Mouse (Mus musculus) cerebellum, postnatal 4 days (tissue): ENCODE results near the gene Defb36.

ENCODE experiments used
- DNase-seq, 2 experiments: peaks; one replicate each; pipeline ENCODE4 v3.0.0; 2022; ENCODE audit warnings: low spot score in 2 of 2, mixed read lengths in 1 of 2

Defb36 gene

DNA sequence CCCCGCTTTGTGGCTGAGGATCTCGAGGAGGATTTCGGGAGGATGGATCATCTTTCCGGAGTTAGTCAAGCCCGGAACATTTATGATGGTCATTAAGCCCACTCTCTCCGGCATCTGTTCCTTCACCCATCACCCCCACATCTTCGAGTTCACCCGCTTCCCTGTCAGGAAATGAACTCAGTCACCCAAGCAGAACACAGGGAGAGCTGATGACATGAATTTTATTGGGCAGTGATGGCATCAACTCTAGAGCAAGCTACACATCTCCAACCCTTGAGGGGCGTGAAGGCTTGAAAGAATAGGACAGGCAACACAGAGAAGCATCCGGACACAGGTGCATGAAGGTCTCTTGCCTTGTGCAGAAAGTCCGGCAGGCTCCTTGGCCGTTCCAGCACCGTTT is 18.0 kb downstream of the Defb36 start:
- no peak for DNase-seq

DNA sequence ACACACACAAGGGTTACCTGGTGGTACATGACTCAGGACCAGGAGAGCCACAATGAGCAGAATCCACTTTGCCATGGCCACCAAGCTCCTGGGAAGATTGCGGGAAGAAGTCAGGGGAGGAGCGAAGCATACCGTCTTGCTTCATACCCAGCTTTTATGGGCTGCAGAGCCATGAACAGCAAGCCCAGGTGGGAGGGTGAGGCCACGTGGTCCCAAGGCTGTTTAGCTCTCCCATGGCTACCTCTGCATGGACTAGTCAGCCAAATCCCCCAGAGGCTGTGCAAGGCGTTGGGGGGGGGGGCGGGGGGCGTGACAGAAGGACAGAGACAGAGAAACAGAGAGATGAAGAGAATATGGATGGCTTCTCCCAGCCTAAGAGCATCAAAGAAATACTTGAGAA is 18.8 kb downstream of the Defb36 start, which contains the start of gene Defb25:
Gene Defb25 (minus strand): TSS at position 101 of the 400 bp plus-strand sequence.
- no peak for DNase-seq

DNA sequence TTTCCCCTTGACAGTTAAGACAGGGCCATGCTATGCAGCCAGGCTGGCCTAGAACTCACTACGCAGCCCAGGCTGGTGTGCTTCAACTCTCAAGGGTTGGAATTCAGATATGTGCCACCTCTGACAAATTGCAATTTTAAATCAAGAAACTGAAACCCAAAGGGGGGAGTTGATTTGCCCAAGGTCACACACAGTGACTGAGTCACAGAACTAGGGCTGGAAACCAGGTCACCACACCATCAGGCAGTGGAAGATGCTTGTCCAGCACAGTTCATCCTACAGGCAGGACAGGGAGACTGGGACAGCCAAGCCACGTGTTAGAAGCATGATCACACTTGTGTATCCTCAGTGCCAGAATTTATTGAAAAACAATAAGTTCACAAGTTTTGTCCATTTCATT is 20.4 kb downstream of the Defb36 start:
- no peak for DNase-seq

DNA sequence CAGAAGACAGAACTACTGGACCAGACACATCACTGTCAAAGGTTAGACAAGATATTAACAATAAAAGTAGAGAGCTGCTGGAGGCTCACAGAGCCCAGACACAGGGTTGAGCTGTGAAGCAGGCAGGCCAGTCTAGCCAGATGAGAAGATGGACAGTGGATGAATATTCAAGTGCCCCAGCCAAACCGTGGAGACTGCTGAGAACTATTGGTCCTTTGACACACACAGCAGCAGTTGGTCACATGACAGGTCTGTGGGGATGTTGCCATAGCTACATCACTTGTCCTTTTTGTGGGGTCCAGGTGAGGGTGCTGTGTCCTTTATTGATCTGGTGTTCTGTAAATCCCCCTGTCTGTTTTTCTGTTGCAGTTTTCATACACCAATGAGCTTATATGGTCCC is 21.1 kb downstream of the Defb36 start:
- no peak for DNase-seq

DNA sequence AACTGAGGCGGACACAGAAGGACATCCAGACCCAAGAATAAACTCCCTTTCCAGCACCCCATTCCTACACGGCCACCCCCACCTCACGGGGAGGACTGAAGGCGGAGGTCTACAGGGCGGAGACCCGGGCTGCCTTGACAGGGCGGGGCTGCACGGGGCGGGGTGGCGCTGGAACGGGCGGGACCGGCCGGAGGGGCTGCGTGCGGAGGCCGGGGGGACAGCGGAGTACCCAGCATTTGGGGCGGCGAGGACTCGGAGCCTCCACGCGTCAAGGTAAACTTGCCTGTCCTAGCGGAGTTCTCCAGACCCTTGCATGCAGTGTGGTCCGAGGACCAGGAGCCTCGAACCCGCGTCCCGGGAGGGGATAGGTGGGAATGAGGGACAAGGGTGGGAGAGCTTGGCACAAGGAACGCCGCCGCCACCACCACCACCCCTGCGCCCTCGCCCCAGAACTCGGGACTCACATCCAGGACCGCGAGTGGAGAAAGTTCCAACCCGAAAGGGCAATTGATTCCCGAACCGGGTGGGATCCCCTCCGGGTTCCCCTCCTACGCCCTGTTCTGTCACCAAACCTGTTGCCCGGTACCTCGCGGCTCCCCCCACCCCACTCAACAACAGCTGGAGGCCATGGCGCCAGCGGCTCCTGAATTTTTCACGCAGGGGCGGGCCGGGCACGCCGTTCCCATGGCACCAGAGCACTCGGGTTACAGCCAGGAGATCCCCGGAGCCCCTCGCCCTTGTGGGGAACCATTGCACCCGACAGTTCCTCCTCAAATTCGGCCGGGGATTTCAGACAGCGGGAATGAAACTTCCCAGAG is 22.9 kb downstream of the Defb36 start, which contains the start of gene Rem1:
Gene Rem1 (plus strand): TSS at position 178 of the 818 bp plus-strand sequence.
- DNase-seq = no peak

DNA sequence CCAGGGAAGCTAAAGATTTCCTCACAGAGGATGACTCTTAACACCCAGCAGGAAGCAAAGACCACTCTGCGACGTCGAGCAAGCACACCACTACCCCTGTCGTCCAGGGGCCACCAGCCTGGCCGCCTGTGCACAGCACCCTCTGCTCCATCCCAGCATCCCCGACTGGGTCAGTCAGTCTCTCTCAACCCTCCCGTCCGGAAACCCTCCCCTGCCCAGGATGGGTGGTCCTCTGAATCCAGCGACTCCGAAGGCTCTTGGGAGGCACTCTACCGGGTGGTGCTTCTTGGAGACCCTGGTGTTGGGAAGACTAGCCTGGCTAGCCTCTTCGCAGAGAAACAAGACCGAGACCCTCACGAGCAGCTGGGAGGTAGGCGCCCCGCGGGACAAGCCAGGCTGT is 23.9 kb downstream of the Defb36 start:
- DNase-seq = no peak

DNA sequence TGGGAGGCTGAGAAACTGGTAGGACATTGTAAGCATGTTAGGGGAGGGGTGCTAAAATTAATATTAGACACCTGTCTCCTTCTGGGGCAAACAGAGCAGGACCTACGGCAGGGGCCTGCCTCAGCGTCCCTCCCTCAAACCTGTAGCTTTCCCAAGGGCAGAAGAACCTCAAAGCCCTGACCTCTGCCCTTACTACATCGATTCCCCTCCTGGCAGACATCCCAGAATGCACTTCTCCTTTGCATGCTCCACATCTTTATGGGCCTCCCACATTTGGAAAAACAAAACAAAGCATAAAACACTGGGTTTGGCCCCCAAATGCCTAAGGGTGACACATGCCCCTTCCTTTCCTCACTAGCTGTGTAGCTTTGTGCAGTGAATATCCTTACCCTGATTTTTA is 25.1 kb downstream of the Defb36 start:
- no peak for DNase-seq

DNA sequence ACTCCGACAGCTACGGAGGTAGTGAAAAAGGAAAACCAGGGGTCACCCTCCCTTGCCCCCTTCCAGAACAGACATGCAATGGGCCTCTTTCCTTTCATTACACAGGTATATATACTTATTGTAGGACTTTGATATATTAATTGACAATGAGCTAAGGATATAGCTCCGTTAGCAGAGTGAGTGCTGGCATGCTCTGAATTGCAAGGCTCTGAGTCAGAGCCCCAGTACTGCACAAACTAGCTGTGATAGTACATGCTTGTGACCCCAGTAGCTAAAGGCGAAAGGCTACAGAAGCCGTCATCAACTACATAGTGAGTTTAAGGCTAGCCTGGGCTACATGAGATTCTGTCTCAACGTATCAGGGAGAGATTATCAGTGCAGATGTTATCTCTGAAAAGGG is 25.8 kb downstream of the Defb36 start:
- no peak for DNase-seq

DNA sequence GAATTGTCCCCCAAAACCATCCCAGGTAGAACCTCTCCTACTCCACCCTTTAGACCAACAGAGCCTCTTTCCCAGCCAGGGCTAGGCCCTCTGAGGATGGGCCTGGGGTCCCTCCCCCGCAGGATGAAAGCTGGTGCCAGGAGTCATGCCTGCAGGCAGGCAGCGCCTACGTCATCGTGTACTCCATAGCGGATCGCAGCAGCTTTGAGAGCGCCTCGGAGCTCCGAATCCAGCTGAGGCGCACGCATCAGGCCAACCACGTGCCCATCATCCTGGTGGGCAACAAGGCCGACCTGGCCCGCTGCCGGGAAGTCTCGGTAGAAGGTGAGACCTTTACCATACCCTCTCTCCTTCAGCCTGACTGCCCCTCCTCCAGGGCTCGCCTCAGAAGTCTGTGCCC is 29.2 kb downstream of the Defb36 start:
- no peak for DNase-seq

DNA sequence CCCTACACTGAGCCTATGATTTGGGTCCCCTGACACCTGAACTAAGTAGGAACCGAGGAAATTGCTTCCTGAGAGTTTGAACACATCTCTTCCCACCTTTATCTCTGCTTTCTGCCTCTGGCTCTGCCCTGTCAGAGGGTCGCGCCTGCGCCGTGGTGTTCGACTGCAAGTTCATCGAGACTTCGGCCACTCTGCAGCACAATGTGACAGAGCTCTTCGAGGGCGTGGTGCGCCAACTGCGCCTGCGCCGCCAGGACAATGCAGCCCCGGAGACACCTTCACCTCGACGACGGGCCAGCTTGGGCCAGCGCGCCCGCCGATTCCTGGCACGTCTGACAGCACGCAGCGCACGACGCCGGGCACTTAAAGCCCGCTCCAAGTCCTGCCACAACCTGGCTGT is 30.2 kb downstream of the Defb36 start:
- DNase-seq = no peak

DNA sequence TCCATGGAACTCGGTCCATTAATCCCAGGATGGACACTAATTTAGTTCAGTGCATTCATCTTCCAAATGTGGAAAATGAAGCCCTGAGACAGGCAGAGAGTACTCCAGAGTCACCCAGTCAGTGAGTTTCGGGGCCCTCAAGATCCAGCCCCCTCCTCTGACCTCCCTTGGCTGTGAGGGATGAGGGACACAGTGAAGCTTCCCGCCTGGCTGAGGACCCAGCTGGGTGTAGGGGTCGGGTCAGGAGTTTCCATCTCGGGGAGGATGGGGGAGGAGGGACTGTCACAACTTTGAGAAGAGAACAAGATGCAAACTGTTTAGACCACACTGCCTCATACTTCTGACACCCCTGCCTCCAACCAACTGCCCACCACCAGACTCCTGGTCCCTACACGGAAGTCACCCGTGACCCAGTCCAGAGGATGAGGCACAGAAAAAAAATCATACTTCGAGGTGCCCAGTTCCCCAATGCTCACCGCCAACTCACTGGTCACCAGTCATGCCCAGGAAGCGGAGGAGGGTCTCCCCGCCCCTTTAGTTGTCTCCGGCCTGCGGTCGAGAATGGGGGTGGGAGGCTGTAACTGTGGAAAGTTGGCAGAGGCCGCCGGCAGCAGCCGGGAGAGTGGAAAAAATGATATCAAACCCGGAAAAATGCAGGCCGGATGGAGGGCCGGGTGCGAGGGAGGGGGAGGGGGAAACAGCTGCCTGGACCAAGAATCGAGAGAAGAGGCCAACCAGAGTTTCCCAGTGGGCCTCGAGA is 32.3 kb downstream of the Defb36 start:
- no peak for DNase-seq

DNA sequence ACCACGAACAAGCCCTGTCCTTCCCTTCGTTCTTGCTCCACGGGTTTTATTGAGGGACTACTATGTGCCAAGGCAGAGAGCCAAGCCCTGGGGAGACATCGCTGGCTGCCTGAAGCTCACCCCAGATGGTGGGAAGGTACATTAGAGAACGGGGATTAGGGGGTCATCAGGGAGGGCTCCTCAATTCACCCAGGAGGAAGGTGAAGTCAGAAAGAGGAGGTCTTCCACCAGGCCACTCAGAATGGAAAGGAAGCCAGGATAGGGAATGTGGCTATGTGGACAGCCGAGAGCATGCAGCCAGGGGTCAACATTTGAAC is 32.8 kb downstream of the Defb36 start:
- no peak for DNase-seq

DNA sequence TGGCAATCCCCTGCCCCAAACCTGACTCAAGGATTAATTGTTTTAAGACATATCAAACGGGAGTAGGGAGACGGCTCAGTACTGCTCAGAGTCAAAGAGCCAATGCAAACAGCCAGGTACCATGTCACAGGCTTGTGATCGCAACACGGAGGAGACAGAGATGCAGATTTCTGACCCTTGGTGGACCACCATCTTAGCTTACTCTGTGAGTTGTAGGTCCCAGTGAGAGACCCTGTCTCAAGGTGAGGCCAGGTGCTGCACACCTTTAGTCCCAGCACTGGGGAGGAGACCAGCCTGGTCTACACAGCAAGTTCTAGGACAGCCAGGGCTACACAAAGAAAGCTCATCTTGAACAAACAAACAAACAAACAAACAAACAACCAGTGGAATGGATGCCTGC is 33.3 kb downstream of the Defb36 start:
- DNase-seq = no peak

DNA sequence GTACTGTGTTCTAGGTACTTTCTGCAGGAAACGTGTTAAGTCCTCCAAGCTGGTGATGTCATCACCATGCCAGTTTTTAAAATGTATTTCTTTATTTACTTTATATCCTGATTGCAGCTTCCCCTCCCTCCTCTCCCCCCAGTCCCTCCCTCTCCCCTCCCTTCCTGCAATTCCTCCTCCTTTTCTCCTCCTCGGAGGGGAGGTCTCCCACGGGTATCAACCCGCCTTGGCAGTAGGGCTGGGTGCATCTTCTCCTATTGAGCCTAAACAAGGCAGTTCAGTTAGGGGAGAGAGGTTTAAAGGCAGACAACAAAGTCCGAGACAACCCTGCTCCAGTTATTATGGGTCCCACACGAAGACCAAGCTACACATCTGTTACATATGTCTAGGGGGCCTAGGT is 34.7 kb downstream of the Defb36 start:
- no peak for DNase-seq

DNA sequence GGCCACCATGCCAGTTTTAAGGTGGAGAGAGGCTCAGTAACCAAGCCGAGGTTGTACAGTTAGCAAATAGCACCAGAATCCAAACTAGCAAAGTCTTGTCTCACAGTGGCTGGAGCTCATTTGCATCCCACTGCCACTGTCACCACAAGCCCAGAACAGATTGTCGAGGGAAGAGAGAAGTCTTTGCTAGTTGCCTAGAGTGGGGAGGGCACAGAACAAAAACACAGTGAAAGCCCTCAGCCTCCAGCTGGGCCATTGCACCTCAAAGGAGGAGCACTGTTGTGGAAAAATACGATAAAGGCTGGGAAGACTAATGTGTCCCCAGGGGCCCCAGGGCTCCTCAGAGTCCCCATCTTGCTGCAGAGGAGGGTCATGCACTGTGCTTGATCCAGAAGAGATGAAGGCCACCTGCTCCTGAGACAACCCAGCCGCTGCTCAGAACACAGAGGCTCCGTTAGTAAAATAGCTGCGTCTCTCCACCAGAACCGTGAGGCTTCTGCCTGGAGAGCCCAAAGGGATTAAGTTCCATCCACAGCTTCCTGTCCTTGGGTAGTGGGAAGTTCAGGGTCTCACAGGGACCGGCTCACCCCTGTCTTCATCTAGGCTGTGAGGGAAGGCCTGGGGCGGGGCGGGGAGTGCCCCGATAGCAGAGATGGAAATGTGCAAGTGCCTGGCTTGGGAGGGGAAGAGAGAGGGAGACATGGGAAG is 35.4 kb downstream of the Defb36 start:
- no peak for DNase-seq

DNA sequence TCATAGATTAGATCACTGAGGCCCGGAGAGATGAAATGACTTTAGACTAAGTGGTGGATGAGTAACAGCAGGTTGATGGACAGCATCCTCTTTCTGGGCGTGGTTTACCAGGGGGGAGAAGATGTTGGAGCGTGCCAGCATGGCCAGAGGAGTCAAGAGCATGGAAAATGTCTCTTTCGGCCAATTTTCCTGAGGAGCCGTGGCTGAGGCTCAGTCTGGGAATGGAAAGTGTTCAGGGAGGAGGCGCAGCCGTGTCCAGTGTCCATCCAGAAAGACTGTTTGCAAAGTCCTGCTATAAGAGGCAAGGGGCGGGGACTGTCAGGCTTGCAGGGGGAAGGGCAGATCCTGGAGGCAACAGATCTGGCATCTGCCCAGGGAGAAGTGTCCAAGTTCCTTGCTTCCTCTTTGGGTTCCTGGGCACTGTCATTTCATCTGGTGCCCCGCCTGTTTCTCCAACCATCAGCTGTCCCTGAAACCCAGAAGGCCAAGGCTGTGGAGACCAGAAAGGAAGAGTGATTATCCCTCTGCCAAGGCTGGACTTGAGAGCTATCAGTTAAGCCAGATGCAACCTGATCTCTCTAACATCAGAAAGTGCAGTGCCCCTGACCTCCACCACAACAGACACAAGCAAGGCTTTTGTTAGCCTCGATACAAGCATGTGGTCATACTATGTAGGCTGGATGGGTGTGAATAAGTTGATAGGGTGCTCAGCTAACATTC is 48.9 kb downstream of the Defb36 start:
- no peak for DNase-seq

DNA sequence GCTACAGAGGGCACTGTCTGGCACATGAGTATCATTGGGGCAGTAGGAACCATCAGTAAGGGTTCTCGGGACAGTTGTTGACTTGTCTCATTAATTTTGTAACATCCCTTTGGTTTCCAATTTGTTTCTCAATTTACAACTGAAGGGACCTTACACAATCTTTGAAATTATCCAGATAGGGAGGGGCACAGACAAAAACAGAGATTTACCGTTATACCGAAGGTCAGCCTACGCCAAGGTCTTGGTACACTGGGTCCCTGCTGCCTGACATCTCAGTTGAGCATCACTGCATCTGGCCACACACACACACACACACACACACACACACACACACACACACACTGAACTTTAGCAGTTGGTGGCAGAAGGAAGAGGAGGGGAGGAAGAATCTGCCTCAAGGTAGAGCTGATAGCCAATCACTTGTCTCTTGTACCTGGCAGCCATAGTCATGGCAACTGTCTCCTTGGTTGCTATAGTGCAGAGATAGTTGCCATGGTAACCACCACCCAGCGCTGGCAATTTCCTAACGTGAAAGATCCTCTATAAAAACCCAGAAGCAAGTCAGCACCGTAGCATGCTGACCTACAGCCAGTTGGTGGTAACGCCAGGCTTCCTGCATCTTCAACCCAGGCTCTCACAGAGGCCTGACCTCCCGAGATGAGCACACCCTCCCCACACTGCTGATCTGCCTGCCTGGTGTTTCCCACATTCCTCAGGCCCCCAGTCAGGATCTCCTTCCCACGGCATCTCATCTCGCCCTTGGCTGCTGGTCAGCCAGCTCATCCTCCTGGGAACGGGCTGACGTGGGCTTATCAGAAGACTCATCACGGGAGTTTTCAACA is 50.0 kb downstream of the Defb36 start:
- DNase-seq = peak in 1 of 2 experiments; percentile 24

DNA sequence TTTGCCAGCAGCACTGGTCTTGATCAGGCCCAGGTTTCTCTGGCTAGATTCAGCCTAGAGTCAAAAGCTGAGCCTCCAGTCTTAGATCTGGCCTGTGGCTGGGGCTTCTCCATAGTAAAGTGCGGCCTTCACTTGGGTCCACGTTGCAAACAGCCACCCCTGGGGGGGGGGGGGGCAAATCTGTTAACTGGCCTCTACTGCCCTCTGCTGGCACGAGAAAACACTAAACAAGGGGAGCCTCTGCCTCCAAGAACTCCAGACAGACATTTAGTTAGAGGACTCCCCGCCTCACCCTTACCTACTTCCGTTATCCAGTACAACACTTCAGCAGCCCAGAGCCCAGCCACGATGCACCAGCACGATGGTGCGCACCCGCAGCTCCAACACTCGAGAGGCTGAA is 53.3 kb downstream of the Defb36 start:
- no peak for DNase-seq

DNA sequence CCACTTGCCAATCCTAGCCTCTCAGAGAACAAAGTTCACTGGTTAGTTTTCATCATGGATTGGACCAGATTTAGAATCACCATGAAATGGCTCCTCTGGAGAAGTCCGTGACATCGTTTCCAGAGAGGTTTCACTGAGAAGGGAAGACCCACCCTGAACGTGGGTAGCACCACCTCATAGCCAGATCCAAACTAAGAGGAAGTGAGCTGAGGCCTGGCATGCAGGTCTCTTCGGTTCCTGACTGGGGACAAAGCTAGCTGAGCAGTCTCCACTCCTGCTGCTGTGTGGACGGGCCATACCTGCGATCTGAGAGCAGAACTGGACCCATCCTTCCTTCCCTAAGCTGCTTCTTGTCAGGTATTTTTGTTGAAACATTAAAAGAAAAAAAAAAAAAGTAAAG is 57.0 kb downstream of the Defb36 start:
- no peak for DNase-seq
